Mouse (Mus musculus) embryonic stem cell, embryonic (primary cell): ENCODE measurements at regions not wholly inside any gene's neighbourhood (a gene's known extent, or its start where the extent isn't known, plus 50 kb on each side); places are given as distances from the start of the nearest gene placed in this dataset.
"Not testable (repeated sequence)": the region's sequence is repeated elsewhere in the genome, so short reads cannot be mapped to it uniquely, and the experiment has no call there.

Source experiments
- CTCF ChIA-PET, 4 experiments: fragments of 300-600 bp in 2 of 4; fragments of 350-600 bp in 2 of 4; sonication (Branson Sonifier 250); formaldehyde crosslinking; loops; one replicate each; lab custom pipeline; 2022; ENCODE audit warnings: inconsistent platforms in 2 of 4; lab: Charles Lee
- POLR2A ChIA-PET, 4 experiments: fragments of 300-600 bp in 2 of 4; fragments of 350-600 bp in 2 of 4; sonication (Branson Sonifier 250); formaldehyde crosslinking; loops; one replicate each; lab custom pipeline; 2022; ENCODE audit warnings: antibody characterized with exemption in 4 of 4, inconsistent platforms in 1 of 4; lab: Charles Lee

DNA sequence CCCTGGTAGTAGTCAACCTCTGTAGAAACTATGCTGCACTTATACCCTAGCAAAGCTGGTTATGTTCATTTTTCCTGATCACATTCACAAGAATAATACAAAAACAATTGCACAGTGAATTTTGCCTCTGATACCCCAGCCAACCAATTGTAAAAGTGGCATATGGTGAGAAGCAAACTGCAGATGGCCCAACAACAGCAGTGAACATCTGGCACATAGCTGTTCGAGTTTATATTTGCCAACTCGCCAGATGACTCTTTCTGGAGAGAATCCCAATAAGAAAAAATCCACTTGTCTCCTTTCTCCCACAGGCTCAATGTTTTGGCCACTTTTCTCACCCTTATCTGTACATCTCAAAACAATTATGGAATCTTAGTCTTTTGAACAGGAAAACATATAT, 196.5 kb upstream of the Grik2 start:
- CTCF ChIA-PET: no interaction called here
- POLR2A ChIA-PET: no interaction called here

GRCm38 (mm10) chr10:49952434-49952833, 163.9 kb upstream of the Grik2 start:
- ChIA-PET CTCF (no interaction called here), POLR2A (interaction anchor here in 1 of 4 experiments (0.5 kb wide), 1 partner anchor 558 kb away, joined by 3 read pairs; no protein-coding TSS in a partner anchor)

GRCm38 (mm10) chr10:49937305-49937704, 148.7 kb upstream of the Grik2 start:
- CTCF ChIA-PET, POLR2A ChIA-PET: not testable (repeated sequence)

GRCm38 (mm10) chr10:49909206-49909605, 120.6 kb upstream of the Grik2 start:
- CTCF ChIA-PET: not testable (repeated sequence)
- POLR2A ChIA-PET: interaction anchor here in 1 of 4 experiments (0.6 kb wide), 1 partner anchor 37 kb away, joined by 3 read pairs; no protein-coding TSS in a partner anchor

DNA sequence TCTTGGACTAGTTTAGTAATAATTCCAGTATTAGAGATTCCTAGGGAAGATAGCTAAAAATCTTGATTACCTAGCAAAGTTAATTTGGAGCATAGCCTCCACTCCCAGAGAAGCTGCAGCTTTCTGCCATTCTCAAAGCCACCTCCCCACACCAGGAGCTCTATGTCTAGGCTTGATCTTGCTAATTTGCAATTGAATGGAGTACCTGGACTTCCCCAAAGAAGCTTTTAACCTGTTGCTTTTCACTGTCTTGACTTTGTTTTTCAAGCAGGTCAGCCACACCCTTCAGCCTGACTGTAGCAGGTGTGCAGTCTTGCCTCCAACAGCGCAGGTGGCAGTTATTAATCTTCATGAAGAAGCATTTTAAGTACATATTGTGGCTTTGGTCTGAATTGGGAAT, 119.6 kb upstream of the Grik2 start:
- CTCF ChIA-PET: interaction anchor here in 1 of 4 experiments (0.7 kb wide), 1 partner anchor 463 kb away, joined by 4 read pairs; no protein-coding TSS in a partner anchor
- POLR2A ChIA-PET: interaction anchor here in 2 of 4 experiments (0.7 to 1.0 kb wide), 4 partner anchors 11 to 491 kb away, joined by 3 to 4 read pairs (median 3); no protein-coding TSS in a partner anchor

- POLR2A ChIA-PET: not testable (repeated sequence)
Measured at GRCm38 (mm10) chr10:49904626-49905025, 116.1 kb upstream of the Grik2 start.

GRCm38 (mm10) chr10:49895436-49895835, 106.9 kb upstream of the Grik2 start:
- ChIA-PET CTCF (no interaction called here), POLR2A (interaction anchor here in 1 of 4 experiments (1.3 kb wide), 1 partner anchor 12 kb away, joined by 3 read pairs; no protein-coding TSS in a partner anchor)

More at GRCm38 (mm10) chr10:49904626-49905025, 116.1 kb upstream of the Grik2 start:
- CTCF ChIA-PET: not testable (repeated sequence)

DNA sequence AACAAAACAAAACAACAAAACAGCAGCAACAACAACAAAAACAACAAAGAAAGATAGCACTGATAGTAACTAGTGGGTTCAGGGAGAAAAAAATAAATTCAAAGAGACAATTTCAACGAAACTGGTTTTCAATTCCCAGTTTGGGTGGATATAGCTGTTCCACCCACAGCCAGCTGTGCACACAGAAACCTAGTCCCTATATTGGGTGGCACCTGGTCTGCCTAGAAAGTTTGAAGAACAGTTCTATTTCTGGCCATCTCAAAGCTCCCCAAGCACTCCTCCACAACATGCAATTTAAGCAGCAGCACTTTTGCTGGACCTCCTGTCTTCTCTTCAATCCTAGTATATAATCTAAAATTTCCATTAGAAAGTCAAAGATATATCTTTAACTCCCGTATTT, 95.5 kb upstream of the Grik2 start:
- ChIA-PET CTCF (no interaction called here), POLR2A (no interaction called here)

DNA sequence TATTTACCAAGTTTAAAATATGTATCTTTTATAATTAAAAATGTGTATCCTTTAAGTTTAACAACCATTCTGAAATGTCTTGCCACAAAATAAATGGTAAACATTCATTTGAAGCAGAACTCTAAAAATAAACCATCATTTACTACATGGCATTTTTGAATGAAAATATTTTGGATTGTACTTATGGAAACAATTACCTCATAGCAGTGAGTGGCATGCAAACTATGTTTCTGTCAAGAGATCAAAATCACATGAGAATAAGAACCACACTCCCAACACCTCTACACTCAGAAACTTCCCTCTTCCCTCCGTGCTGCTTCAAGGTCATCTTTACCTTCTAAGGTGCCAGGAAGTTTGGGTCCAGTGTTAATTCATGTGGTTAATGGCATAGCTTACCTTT, 94.9 kb upstream of the Grik2 start:
- POLR2A ChIA-PET: no interaction called here

DNA sequence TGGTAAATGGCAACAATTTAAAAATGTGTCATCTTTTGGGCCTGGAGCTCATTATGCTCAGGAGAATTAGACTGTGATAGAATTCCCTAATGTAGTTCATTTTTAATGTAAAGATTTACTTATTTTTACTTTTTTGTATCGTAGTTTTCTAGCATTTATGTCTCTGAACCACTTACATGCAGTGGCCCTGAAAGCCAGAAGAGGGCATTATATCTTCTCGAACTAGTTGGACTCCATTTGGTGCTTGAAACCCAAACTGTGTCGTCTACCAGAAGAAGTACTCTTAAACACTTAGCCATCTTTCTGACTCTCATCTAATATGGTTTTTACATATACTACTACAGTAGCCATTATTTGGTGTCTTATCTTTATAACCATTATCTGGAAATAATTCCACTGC, 75.2 kb upstream of the Grik2 start:
- POLR2A ChIA-PET: interaction anchor here in 2 of 4 experiments (0.6 kb wide), 2 partner anchors 15 to 75 kb away, joined by 3 read pairs; partner anchors contain the start of gene Grik2 (in 1 of the 2)
- CTCF ChIA-PET: interaction anchor here in 1 of 4 experiments (0.6 kb wide), 1 partner anchor 190 kb away, joined by 3 read pairs; no protein-coding TSS in a partner anchor

More for the DNA sequence above, 94.9 kb upstream of the Grik2 start:
- CTCF ChIA-PET: no interaction called here

GRCm38 (mm10) chr10:49847686-49848085, 59.1 kb upstream of the Grik2 start:
- CTCF ChIA-PET: no interaction called here
- POLR2A ChIA-PET: no interaction called here

GRCm38 (mm10) chr10:49844308-49844707, 55.7 kb upstream of the Grik2 start:
- CTCF ChIA-PET: no interaction called here
- POLR2A ChIA-PET: no interaction called here
